Mouse (Mus musculus) frontal cortex, postnatal 10 days (tissue): ENCODE measurements around the gene Tab1.
A peak's percentile ranks its signal among the peaks of the same experiment; 100 is the strongest.

Source experiments
- DNase-seq, 2 experiments: peaks; one replicate each; pipeline ENCODE4 v3.0.0; 2022; ENCODE audit warnings: low spot score in 2 of 2, mixed read lengths in 1 of 2

Tab1 gene

DNA sequence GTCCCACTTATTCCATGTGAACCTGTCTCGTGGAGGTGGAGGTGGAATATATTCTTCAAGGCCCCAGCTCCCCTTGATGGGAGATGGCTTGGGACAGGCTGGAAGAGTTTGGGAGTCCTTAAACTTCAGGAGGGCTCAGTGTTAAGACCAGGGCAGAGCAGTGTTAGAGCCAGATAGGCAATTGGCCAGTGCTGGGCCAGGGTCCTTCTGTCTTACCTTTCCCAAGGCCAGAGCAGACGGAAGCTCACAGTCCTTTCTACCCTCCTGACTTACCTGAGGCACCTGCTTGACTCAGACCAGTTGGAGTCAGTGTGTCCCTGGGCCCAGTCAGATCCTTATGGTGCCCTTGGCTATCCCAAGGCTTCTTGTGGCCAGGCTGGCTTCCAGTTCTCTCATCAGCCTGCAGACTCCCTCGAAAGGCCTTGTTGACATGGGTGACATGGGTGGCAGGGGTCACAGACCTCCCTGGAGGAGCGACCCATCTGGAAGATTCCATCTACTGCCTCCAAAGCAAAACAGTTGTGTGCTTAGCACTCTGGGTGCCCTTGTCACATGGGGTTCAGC lies 29.6 kb downstream of the Tab1 start:
- no peak for DNase-seq

DNA sequence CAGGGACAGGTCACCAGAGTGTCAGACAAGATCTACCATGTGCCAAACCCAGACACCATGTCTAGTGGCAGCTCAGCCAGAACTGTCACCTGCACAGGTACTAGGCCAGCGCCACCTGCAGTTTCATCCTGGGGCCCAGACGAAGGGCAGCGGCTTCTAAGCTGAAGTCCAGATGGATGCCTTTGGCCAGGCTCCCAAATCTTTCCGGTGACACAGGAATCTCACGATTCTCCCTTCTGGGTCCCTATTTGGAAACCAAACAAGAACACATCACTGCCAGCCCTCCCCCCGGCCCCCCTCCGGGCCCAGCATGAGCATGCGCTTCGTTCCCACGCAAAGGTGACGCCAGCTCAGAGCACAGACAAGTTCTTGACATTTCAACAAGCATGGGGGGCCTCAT lies 30.3 kb downstream of the Tab1 start:
- peak; percentile 44 to 58 for DNase-seq

DNA sequence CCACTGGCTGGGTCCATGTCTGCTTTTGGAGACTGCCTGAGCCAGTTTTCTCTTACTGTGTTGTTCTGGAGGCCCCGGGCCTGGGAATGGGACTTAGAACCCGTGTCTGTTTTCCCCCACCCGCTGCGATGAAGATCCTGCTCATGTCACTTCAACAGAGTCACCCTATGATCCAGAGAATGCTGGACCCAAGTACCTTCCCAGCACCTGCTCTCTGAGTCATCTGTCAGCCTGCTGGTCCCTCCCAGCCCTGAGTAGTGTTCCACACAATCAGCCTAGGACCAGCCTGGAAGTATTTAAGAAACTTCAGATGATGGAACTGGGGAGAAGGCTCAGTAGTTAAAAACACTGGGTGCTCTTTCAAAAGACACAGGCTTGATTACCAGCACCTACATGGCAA lies 30.8 kb downstream of the Tab1 start:
- DNase-seq: no peak

- no peak for DNase-seq
Observed at GRCm38 (mm10) chr15:80165396-80165795, 32.5 kb downstream of the Tab1 start.

DNA sequence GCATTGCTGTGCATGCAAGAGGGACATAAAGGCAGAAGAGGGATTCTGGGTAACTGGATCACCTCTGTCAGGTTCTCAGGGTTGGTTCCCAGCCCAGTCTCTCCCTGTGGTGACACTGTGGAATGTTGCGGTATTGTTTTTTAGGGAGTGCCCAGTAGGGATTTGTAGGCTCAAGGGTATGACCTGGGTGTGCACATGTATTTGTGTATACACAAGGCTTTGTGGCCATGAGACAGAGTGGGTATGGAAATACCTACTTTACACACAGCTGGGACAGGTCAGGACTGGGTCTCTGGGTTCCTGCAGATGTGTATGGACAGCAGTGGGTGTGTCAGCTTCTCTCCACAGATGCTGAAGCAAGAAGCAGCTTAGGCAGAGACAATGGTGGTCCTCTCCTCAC lies 36.6 kb downstream of the Tab1 start:
- DNase-seq: no peak

DNA sequence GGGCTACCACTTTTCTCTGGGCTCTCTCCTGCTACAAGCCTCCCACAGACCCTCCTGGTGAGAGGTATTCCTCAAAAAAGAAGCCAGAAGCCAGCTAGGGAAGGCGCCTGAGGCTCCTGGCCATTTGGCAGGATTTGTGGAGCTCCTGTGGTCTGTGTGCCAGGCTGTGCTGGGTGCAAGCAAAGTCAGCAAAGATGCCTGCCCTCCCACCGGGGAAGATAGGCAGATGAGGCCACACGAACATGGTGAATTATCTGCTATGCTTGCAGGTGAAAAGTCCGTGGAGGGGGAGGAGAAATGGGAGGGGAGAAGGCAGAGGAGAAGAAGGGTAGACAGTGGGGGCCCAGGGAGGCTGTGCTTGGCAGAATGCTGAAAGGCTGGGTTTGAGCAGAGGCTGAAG lies 37.4 kb downstream of the Tab1 start:
- DNase-seq: no peak

GRCm38 (mm10) chr15:80171286-80171685 lies 38.4 kb downstream of the Tab1 start:
- DNase-seq: no peak

DNA sequence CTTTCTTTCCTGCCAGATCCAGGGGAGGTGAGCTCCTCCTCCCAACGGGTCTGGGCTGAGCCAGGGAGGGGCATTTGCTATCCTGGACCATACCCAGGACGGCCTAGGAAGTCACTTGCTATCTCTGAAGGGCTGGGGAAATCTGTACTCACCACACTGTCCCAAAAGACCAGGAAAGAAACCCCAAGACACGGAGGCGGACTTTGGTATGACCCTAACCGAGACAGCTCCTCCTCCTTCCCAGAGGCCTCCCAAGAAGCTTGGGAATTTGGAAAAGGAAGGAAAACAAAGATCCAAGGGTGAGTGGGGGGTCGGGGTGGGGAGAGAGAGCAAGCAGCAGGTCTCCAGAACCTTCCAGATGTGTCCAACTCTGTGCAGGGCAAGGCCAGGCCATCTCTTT lies 38.9 kb downstream of the Tab1 start:
- no peak for DNase-seq

GRCm38 (mm10) chr15:80173001-80173771 lies 40.3 kb downstream of the Tab1 start, which contains the start of gene Mgat3:
Gene Mgat3, plus strand, starts transcription at chr15:80173721.
- peak in 1 of 2 experiments; percentile 53 for DNase-seq

DNA sequence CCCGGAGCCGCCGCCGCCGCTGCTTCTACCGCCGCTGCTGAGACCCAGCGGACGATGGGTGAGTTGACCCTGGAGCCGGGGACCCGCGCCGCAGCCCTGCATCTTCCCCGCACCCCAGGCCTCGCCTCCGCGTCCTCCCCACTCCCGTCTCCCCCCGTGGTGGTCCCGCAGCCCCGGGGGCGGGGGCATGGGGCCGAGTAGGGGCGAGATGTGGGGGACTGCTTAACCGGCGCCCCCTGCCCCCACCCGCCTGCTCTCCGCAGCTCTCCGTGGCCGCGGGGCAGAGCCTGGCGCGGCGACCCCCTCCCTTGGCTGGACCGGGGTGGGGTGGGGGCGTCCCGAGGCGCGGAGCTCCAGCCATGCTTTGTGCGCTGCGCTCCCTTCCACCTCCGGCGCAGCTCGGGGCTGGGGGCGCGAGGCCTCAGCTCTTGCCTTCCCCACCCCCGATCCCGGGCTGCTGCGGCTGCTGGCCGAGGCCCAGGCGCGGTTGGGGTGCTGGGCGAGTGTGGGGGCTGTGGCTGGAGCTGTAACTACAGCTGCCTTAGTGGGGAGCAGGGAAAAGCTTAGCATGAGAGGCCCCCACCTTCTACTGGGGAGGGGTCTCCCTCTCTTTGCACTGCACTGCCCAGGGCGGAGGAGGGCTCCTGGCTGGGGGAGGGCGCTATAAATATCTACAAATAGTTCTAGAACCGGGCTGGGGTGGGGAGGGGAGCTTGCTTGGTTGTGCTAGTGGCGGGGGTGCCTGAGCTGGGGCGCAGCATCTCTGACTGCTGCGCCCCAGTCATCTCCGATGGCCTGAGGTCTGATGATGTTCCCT lies 41.1 kb downstream of the Tab1 start:
- DNase-seq: peak in 1 of 2 experiments; percentile 58

- no peak for DNase-seq
Observed at GRCm38 (mm10) chr15:80174598-80174875, 41.6 kb downstream of the Tab1 start.

DNA sequence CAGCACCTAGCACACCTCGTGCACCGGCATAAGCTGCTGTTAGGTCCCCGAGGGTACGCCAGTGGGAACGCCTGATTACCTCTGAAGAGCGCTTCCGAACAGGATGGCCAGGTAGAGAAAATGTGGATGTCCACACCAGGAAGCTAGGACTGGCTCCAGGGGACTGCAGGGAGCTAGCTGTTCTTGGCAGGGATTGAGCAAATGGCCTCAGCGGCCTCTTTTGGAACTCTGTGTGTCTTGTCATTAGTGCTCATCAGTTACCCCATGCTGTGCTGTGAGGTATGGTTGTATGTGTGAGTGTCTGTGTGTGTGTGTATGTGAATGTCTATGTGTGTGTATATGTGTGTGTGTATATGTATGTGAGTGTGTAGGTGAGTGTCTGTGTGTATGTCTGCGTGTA lies 42.4 kb downstream of the Tab1 start:
- DNase-seq: no peak

DNA sequence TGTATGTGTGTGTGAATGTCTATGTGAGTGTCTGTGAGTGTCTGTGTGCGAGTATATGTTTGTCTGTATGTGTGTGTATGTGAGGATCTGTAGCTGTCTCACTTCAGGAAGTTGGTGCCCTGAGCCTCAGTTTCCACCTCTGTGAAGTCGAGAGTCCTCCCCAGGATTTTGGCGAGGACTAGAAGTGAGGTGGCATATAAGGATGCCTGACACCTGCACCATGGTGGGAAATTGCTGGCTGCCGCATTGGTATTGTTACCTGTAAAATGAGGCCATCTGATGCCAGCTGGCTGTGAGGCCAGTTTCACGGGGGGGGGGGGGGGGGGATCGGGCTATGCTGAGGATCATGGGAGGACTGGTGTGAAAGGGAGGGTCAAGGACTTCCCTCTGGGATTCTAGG lies 42.8 kb downstream of the Tab1 start:
- no peak for DNase-seq

DNA sequence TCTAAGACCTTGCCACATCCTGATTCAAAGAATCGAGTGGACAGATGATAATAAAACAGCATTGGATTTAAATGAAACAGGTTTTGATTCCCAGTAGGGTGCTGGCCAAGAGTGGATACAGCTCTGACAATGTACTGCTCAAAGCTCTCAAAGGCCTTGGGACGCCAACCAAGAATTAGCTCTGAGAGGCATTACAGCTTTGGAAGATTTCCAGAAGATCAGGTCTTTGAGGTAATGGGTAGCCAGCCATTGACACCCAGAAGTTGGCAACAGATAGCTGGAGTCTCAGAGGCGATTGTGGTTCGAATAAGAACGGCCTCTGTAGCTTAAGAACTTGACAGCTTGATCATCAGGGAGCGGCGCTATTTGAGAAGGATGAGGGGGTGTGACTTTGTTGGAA lies 48.6 kb downstream of the Tab1 start:
- no peak for DNase-seq

- DNase-seq: no peak
Observed at GRCm38 (mm10) chr15:80182072-80182700, 49.3 kb downstream of the Tab1 start.

DNA sequence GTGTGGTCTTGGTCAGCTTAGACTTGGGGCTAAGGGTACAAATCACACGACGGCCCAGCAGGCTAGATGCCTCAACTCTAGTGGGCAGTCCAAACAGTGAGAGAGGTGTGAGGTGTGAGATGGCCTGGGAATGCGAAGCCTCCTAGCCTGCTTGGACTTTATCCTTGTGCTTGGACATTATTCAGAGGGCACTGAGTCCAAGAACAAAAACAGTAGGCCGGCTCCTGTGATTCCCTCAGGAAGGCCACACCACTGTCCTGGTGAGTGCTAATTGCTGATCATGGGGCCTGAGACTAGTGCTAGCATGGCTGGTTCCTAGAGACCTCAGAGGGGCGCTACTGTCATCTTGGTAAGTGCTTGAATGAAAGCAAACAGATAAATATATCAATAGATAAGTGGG lies 56.0 kb downstream of the Tab1 start:
- no peak for DNase-seq

- no peak for DNase-seq
Observed at GRCm38 (mm10) chr15:80190075-80190474, 57.1 kb downstream of the Tab1 start.

- no peak for DNase-seq
Observed at GRCm38 (mm10) chr15:80191585-80192245, 58.8 kb downstream of the Tab1 start.

DNA sequence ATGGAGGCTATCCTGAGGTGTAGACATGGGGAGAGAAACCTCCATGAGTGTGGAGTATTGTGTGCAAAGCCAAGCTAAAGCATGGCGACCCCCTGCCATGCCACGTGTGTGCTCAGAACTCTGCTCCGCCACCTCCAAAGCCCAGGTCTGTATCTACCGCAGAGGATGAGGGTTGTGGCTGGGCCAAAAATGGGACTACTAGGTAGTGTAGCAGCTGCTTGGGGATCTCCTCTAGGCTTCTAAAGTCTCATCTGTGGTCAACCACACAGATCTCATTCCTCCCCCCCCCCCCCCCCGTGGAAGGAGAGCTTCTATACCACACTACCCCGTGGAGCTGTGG lies 59.3 kb downstream of the Tab1 start:
- no peak for DNase-seq

- DNase-seq: no peak
Observed at GRCm38 (mm10) chr15:80192847-80193246, 59.9 kb downstream of the Tab1 start.

GRCm38 (mm10) chr15:80199556-80199955 lies 66.6 kb downstream of the Tab1 start:
- no peak for DNase-seq

DNA sequence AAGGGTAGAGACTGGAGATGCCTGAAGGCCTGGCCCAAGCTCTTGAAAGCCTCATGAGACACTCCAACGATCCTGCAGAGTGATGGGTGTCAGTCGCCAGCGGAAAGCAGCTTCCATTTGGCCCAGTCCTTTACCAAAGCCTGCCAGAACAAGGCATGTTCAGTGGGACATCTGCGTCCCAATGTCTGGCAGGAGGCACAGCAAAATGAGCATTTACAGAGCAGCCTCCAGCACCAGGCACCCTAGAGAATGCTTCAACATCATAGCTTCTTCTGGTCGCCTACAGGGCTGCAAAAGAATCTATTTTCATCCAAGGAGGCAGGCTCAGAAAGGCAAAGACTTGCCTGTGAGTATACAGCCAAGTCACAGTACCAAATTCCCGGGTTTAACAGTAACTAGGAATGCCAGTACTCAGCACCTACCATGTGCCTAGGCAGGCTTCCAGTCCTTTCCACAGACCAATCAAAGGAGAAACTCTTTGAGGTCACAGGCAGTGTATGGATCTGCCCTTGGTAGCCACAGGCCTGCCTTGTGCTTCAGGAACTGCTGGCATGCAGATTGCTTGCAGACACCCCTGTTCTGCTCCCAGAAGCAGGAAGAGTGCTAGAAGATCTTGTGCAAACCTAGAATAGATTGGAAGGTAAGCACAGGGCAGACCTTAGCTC lies 69.3 kb downstream of the Tab1 start:
- no peak for DNase-seq
